Mouse (Mus musculus) bone marrow, adult 2 months (tissue): ENCODE results near the gene BC037034.

Experiments
- CTCF ChIP-seq: fragments of 200-500 bp; IDR thresholded peaks from 2 replicates; pipeline ENCODE4 v1.5.1; 2011; ENCODE audit warnings: low read length, control low read depth; ENCODE audit not compliant: control insufficient read depth, insufficient read depth
- POLR2A ChIP-seq: fragments of 200-500 bp; IDR thresholded peaks from 2 replicates; pipeline ENCODE4 v1.6.1; 2011; ENCODE audit warnings: low read depth, mild to moderate bottlenecking, control low read depth, low read length, borderline replicate concordance; ENCODE audit not compliant: control insufficient read depth

DNA sequence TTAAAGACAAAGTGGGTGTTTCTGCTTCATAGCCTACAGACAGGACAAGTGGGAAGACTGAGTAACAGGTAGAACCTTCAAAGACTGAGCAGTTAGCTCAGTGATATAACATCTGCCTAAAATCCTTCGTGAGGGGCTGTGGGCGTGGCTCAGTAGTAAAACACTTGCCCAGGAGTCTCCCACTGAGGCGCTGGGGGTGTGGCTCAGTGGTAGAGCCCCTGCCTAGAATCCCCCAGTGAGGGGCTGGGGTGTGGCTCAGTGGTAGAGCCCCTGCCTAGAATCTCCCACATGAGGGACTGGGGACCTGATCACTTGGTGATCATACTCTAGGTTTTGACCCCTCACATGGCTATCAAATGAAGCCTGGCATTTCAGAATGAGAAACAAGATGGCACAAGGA is 5.8 kb downstream of the BC037034 start:
- TF ChIP-seq POLR2A (no peak), CTCF (no peak)
